Mouse (Mus musculus) liver, postnatal 0 days (tissue): Measurements from ENCODE around the gene C1qc. TPM values are rescaled to one million over a fixed set of nuclear protein-coding genes. Genes with fewer than 3 reads are reported as not detected.

Source experiments
- ATAC-seq: fragments of 200-750 bp; cut with Nextera tagmentation; 2 replicates; pipeline ENCODE4 v1.8.0; 2017; ENCODE audit warnings: mild to moderate bottlenecking, moderate library complexity
- DNase-seq: peaks from one replicate; pipeline ENCODE4 v3.0.0-alpha.2; 2016
- H3K27ac ChIP-seq: fragments of 300-500 bp; sonication (generic); 2 replicates; pipeline ENCODE4 v1.5.1; 2014; ENCODE audit warnings: antibody characterized with exemption, moderate library complexity, mild to moderate bottlenecking, low read depth
- H3K27me3 ChIP-seq: fragments of 300-500 bp; sonication (generic); 2 replicates; pipeline ENCODE4 v1.6.1; 2014; ENCODE audit warnings: low read length, control low read depth, mixed read lengths; ENCODE audit not compliant: insufficient read depth
- H3K36me3 ChIP-seq: fragments of 300-500 bp; sonication (generic); replicated peaks from 2 replicates; pipeline ENCODE4 v1.6.1; 2014; ENCODE audit warnings: mild to moderate bottlenecking, control low read depth, low read length, moderate library complexity, mixed read lengths; ENCODE audit not compliant: insufficient read depth
- H3K4me1 ChIP-seq: fragments of 300-500 bp; sonication (generic); 2 replicates; pipeline ENCODE4 v1.6.1; 2014; ENCODE audit warnings: antibody characterized with exemption, mild to moderate bottlenecking, control low read depth; ENCODE audit not compliant: insufficient read depth
- H3K4me2 ChIP-seq: fragments of 300-500 bp; sonication (generic); 2 replicates; pipeline ENCODE4 v1.6.1; 2014; ENCODE audit warnings: low read depth, mild to moderate bottlenecking, low read length, moderate library complexity, mixed read lengths
- H3K4me3 ChIP-seq: fragments of 300-500 bp; sonication (generic); 2 replicates; pipeline ENCODE4 v1.5.1; 2014; ENCODE audit warnings: low read depth, low read length
- H3K9ac ChIP-seq: fragments of 300-500 bp; sonication (generic); replicated peaks from 2 replicates; pipeline ENCODE4 v1.6.1; 2014; ENCODE audit warnings: mild to moderate bottlenecking, moderate library complexity
- H3K9me3 ChIP-seq: fragments of 300-500 bp; sonication (generic); 2 replicates; pipeline ENCODE4 v1.6.1; 2016; ENCODE audit warnings: mild to moderate bottlenecking, control low read depth, low read length, mixed read lengths
- CTCF ChIP-seq: sonication (generic); IDR thresholded peaks from 2 replicates; pipeline ENCODE4 v1.5.1; 2016; ENCODE audit warnings: antibody characterized with exemption, low read depth
- EP300 ChIP-seq: IDR thresholded peaks from 2 replicates; pipeline ENCODE4 v1.6.1; 2016; ENCODE audit warnings: antibody characterized with exemption, low read depth, mild to moderate bottlenecking
- WGBS: fragments of 180-500 bp; shearing (Covaris S2); extraction: QIAGEN DNeasy Blood & Tissue Kit; methylation state at CpG from one replicate; pipeline ENCODE4 v1.1.7; 2014; ENCODE audit not compliant: insufficient replicate concordance; 5-methylcytosine and 5-hydroxymethylcytosine counted together
- polyA plus RNA-seq: library from polyadenylated mRNA; unstranded; fragments of >200 nt; fragmentation: Nextera tagmentation; extraction: Ambion mirVana; gene quantifications from 2 replicates; pipeline ENCODE4 v1.2.1, GENCODE M21; 2015

C1qc gene
- polyA plus RNA-seq, 1 experiment from 2014 or later = 122 TPM

- no peaks in the 10 kb centered on the region for H3K9me3 ChIP-seq
- no peak for ATAC-seq
- no peak overlapping the region for H3K4me3 ChIP-seq
- TF ChIP-seq EP300 = no peak
- no peak for TF ChIP-seq CTCF
- 16% methylated on average over 9 of the region's 9 CpGs for WGBS
- H3K4me1 ChIP-seq = no peaks in the 10 kb centered on the region
- no peaks in the 10 kb centered on the region for H3K36me3 ChIP-seq
- no peak overlapping the region for H3K9ac ChIP-seq
- no peak overlapping the region for H3K27ac ChIP-seq
- no peak overlapping the region for H3K4me2 ChIP-seq
- peaks cover 11% of the 10 kb centered on the region for H3K27me3 ChIP-seq
- DNase-seq = no peak
Measured at GRCm38 (mm10) chr4:136912841-136913240, 20.0 kb upstream of the C1qc start.

- Histone ChIP-seq H3K9ac (no peak overlapping the region), H3K27ac (no peak overlapping the region), H3K36me3 (no peaks in the 10 kb centered on the region), H3K4me1 (0 out of 2 replicates have a peak, but pooled peaks cover under 1% of the 10 kb centered on the region), H3K27me3 (peaks cover 16% of the 10 kb centered on the region), H3K4me2 (no peak overlapping the region), H3K9me3 (no peaks in the 10 kb centered on the region), H3K4me3 (no peak overlapping the region)
- ATAC-seq (no peak), DNase-seq (no peak)
- 32% methylated on average over 9 of the region's 9 CpGs for WGBS
- TF ChIP-seq CTCF (no peak), EP300 (no peak)
Measured at GRCm38 (mm10) chr4:136911804-136912203, 18.9 kb upstream of the C1qc start.

GRCm38 (mm10) chr4:136911211-136911646 is 18.4 kb upstream of the C1qc start:
- no peak overlapping the region for H3K4me3 ChIP-seq
- TF ChIP-seq EP300 (no peak), CTCF (no peak)

GRCm38 (mm10) chr4:136907809-136908208 is 14.9 kb upstream of the C1qc start:
- Histone ChIP-seq H3K9ac (no peak overlapping the region), H3K27ac (no peak overlapping the region), H3K4me3 (no peak overlapping the region), H3K4me2 (no peak overlapping the region), H3K27me3 (peaks cover 30% of the 10 kb centered on the region), H3K4me1 (0 out of 2 replicates have a peak, but pooled peaks cover 3% of the 10 kb centered on the region), H3K36me3 (no peaks in the 10 kb centered on the region), H3K9me3 (no peaks in the 10 kb centered on the region)
- DNase-seq = no peak
- no peak for ATAC-seq
- no peak for TF ChIP-seq CTCF
- no peak for TF ChIP-seq EP300

More at GRCm38 (mm10) chr4:136911211-136911646, 18.4 kb upstream of the C1qc start:
- ATAC-seq (no peak), DNase-seq (no peak)
- Histone ChIP-seq H3K27me3 (peaks cover 16% of the 10 kb centered on the region), H3K27ac (no peak overlapping the region), H3K9ac (no peak overlapping the region), H3K36me3 (no peaks in the 10 kb centered on the region), H3K4me2 (no peak overlapping the region), H3K4me1 (0 out of 2 replicates have a peak, but pooled peaks cover 3% of the 10 kb centered on the region), H3K9me3 (no peaks in the 10 kb centered on the region)
- WGBS = 9% methylated on average over 17 of the region's 17 CpGs

GRCm38 (mm10) chr4:136907033-136907432 is 14.2 kb upstream of the C1qc start:
- H3K4me3 ChIP-seq = no peak overlapping the region
- 13% methylated on average over 7 of the region's 7 CpGs for WGBS
- H3K4me2 ChIP-seq = no peak overlapping the region
- H3K4me1 ChIP-seq = 0 out of 2 replicates have a peak, but pooled peaks cover 3% of the 10 kb centered on the region
- peaks cover 28% of the 10 kb centered on the region for H3K27me3 ChIP-seq
- ATAC-seq = no peak
- DNase-seq = peak; percentile 69
- no peak overlapping the region for H3K27ac ChIP-seq
- H3K9ac ChIP-seq = no peak overlapping the region
- no peaks in the 10 kb centered on the region for H3K36me3 ChIP-seq
- no peaks in the 10 kb centered on the region for H3K9me3 ChIP-seq
- TF ChIP-seq CTCF (peak; percentile 77), EP300 (no peak)

- Histone ChIP-seq H3K9ac (no peak overlapping the region), H3K27ac (no peak overlapping the region), H3K36me3 (no peaks in the 10 kb centered on the region), H3K4me3 (no peak overlapping the region), H3K27me3 (0 out of 2 replicates have a peak, but pooled peaks cover 22% of the 10 kb centered on the region), H3K9me3 (no peaks in the 10 kb centered on the region), H3K4me1 (0 out of 2 replicates have a peak, but pooled peaks cover 3% of the 10 kb centered on the region), H3K4me2 (no peak overlapping the region)
- 3% methylated on average over 23 of the region's 23 CpGs for WGBS
- no peak for TF ChIP-seq CTCF
- ATAC-seq = no peak
- no peak for DNase-seq
Measured at GRCm38 (mm10) chr4:136904767-136905539, 12.1 kb upstream of the C1qc start.
